Mouse (Mus musculus) liver, embryonic 14.5 days (tissue): ENCODE measurements around the gene Tas2r126.

Source experiments
- CTCF ChIP-seq: IDR thresholded peaks from 2 replicates; pipeline ENCODE4 v1.5.1; 2016; ENCODE audit warnings: antibody characterized with exemption, low read depth, control low read depth
- EP300 ChIP-seq: IDR thresholded peaks from 2 replicates; pipeline ENCODE4 v1.6.1; 2016; ENCODE audit warnings: antibody characterized with exemption, low read depth

DNA sequence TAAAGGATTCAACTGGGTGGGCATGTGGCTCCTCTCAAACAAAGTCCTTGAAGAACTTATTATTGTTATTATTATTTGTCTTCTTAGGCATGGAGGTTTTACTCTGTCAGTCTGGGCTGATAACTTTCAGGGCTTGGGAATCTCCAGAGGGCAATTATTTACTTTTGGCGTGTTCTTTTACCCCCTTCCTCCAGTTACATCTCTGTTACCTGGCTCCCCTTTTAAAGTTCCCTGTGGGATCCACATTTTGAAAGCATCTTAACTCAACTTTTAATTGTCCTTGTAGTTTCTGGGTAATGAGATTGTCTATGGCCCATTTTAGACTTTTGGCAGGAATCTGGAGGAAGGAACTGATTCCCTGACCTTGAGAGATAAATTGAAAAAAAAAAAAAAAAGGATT lies 41.9 kb downstream of the Tas2r126 start, which contains the start of gene Olfr457:
- TF ChIP-seq CTCF (no peak), EP300 (no peak)
